Mouse (Mus musculus) cortical plate, adult 2 months (tissue): ENCODE results near the gene Cxcr4. TPM values are rescaled to one million over a fixed set of nuclear protein-coding genes. Genes with fewer than 3 reads are reported as not detected.

Source experiments
- H3K27ac ChIP-seq: fragments of 200-500 bp; 2 replicates; pipeline ENCODE4 v1.5.1; 2012; ENCODE audit warnings: low read length, control low read depth, inconsistent platforms; ENCODE audit not compliant: insufficient read depth
- H3K4me1 ChIP-seq: fragments of 200-500 bp; 2 replicates; pipeline ENCODE4 v1.6.1; 2011; ENCODE audit warnings: low read length; ENCODE audit not compliant: control insufficient read depth, insufficient read depth
- H3K4me3 ChIP-seq: fragments of 200-500 bp; 2 replicates; pipeline ENCODE4 v1.5.1; 2011; ENCODE audit warnings: mild to moderate bottlenecking, low read length, control low read depth; ENCODE audit not compliant: insufficient read depth
- CTCF ChIP-seq: fragments of 200-500 bp; IDR thresholded peaks from 2 replicates; pipeline ENCODE4 v1.5.1; 2011; ENCODE audit warnings: mild to moderate bottlenecking, control low read depth, low read length; ENCODE audit not compliant: insufficient read depth; ENCODE audit errors: extremely low read depth
- POLR2A ChIP-seq: fragments of 200-500 bp; IDR thresholded peaks from 2 replicates; pipeline ENCODE4 v1.6.1; 2011; ENCODE audit warnings: mild to moderate bottlenecking, low read length, control low read depth; ENCODE audit not compliant: insufficient read depth; ENCODE audit errors: extremely low read depth
- polyA plus RNA-seq: library from polyadenylated mRNA; depleted of rRNA; stranded (reverse); fragments of >200 nt; gene quantifications from 2 replicates; pipeline ENCODE4 v1.2.3, GENCODE M21; 2012

The Cxcr4 gene
- polyA plus RNA-seq, 1 experiment: 3.2 TPM

DNA sequence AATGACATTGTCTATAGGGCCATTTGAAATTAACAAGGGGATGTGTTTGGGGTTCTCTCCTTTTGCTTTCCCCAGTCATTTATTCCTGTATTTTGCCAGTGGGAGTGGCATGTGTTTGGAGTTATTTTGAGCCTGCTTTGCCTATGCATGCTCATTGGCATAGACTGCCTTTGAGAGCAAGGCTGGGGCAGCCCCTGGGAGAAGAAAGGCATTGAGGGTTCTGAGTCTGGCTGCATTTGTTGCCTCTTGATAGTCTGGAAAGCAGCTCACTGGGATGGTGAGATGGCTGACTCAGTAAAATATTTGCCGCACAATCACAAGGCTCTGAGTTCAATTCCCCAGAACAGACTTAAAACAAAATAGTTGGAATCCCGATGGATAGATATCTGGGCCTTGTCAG is 8.5 kb upstream of the Cxcr4 start:
- TF ChIP-seq CTCF: no peak
- no peak for TF ChIP-seq POLR2A
- H3K27ac ChIP-seq: no peak overlapping the region
- no peaks in the 10 kb centered on the region for H3K4me1 ChIP-seq
- no peak overlapping the region for H3K4me3 ChIP-seq

GRCm38 (mm10) chr1:128597209-128597782 is 5.2 kb upstream of the Cxcr4 start:
- no peak overlapping the region for H3K27ac ChIP-seq
- H3K4me3 ChIP-seq: no peak overlapping the region
- peaks cover 1% of the 10 kb centered on the region; the same call in 1 of the 2 replicates for H3K4me1 ChIP-seq
- no peak for TF ChIP-seq CTCF
- TF ChIP-seq POLR2A: no peak

- no peak overlapping the region for H3K27ac ChIP-seq
- TF ChIP-seq POLR2A: no peak
- TF ChIP-seq CTCF: no peak
- no peak overlapping the region for H3K4me3 ChIP-seq
- peaks cover 1% of the 10 kb centered on the region; the same call in 1 of the 2 replicates for H3K4me1 ChIP-seq
Observed at GRCm38 (mm10) chr1:128595528-128595927, 3.4 kb upstream of the Cxcr4 start.

DNA sequence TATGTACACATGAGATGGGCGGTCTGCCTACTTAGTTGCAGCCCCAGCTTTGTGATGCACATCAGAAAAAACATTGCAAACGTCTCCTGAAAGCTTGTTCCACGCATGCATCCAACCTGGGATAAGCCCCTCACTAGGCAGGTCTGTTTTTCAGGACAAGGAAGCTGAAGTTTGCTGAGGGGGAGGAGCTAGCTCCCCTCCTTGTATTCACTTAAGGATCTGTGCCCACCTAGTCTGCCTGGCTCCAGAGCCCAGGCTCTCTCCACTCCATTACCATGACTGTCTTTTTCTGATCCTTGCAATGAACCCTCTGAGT is 3.0 kb upstream of the Cxcr4 start:
- no peak overlapping the region for H3K27ac ChIP-seq
- no peak overlapping the region for H3K4me3 ChIP-seq
- H3K4me1 ChIP-seq: peaks cover 1% of the 10 kb centered on the region; the same call in 1 of the 2 replicates
- TF ChIP-seq CTCF (no peak), POLR2A (no peak)

DNA sequence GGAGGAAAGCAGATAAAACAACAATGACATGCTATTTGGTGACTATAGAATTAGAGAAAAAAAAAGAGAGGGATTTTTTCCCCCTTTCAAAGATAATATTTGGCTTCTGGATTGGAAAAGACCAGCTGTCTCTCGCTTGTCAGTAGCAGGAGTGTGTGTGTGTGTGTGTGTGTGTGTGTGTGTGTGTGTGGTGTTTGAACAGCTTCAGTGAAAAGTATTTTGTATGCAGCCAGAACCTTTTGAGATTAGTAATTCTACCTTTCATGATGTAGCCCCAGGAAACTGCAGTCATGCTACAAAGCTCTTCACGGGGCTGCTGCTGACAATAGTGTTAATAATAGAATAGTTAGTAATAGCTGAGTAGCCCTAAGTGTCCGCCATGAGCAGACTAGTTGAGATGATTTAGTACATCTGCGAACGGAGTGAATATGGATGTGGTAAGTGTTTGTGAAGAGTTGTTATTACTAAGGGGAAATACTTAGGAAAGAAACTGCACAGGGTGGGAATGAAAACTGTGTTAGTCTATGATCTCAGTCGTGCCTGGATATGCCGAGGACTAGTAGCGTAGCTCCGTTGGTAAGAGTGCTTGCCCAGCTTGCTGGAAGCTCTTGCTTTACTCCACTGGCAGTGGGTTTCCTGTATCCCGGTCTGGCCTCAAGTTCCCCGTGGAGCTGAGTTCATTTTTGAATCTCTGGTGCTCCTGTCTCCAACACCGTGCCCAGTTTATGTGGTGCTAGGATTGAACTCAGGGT is 2.4 kb upstream of the Cxcr4 start:
- TF ChIP-seq POLR2A (no peak), CTCF (no peak)
- peaks cover 1% of the 10 kb centered on the region; the same call in 1 of the 2 replicates for H3K4me1 ChIP-seq
- H3K27ac ChIP-seq: no peak overlapping the region
- no peak overlapping the region for H3K4me3 ChIP-seq

- TF ChIP-seq POLR2A: no peak
- TF ChIP-seq CTCF: no peak
- Histone ChIP-seq H3K4me3 (peak overlapping the region; percentile 35), H3K27ac (no peak overlapping the region), H3K4me1 (peaks cover 1% of the 10 kb centered on the region; the same call in 1 of the 2 replicates)
Observed at GRCm38 (mm10) chr1:128592961-128593501, 938 bp upstream of the Cxcr4 start.

DNA sequence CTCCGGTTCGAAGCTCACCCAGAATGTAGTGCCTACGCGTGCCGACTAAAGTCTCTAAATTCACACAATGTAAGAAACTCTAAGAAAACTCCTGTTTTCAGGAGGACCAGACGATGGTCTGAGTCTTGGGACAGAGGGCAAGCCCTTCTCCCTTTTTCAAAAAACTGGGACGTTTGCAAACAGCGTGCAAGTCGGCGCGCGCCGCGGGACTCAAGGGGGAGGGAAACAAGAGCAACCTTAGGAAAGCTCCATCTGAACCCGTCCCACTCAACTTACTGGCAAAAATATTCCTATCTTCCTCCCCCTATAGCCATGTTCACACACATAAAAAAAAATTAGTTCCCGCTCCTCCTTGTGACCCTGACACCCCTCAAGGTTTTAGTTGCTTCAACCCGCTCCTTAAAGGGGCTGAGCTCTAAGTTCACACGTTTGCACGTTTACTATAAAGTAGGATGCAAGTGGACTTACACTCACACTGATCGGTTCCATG is 327 bp downstream of the Cxcr4 start:
- Histone ChIP-seq H3K27ac (no peak overlapping the region), H3K4me1 (peaks cover 1% of the 10 kb centered on the region; the same call in 1 of the 2 replicates), H3K4me3 (peak overlapping the region; percentile 44)
- TF ChIP-seq CTCF: no peak

DNA sequence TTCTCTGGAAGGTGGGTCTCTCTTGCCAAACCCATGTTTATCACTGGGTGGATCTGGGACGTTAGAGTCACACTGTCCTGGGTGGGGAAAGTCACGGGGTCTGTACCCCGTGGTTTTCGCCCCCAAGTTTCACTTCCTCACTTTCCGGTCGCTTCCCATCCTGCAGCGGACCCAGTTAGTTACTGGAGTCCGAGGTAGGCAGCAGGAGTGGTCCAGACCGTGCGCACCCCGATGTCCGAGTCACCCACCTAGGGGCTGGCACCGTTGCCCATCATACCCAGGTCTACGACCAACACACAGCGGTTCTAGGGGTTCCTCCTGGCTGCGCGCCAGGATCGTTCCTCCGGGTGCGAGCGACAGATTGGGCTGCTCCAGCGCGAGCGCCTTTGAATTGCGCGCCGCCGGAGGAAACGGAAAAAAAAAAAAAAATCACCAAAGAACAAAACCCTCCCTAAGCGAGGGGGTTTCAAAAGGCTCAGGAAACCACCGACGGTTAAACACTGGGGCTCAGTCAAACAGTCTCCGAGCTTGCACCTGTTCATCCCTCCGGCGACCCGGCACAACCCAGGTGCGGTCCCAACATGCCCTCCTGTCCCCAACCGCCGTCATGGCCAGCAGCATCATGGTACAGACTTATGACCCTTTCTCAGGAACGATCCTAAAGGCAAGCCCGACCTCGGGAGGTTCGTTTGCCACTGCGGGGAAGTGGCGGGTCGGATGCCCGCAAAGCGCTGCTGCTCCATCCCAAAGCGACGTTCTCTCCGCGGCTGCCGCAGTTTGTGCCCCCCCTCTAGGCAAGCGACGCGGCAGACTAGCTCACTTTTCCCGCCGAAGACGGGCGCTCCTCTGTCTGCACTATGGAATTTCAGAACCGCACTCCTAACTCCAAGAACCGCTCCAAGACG is 1.0 kb downstream of the Cxcr4 start:
- H3K4me1 ChIP-seq: peaks cover 1% of the 10 kb centered on the region; the same call in 1 of the 2 replicates
- H3K27ac ChIP-seq: no peak overlapping the region
- TF ChIP-seq CTCF (no peak), POLR2A (no peak)
- peak overlapping the region; percentile 44 for H3K4me3 ChIP-seq

- peak overlapping the region; percentile 44; the same call in 1 of the 2 replicates for H3K4me3 ChIP-seq
- no peak overlapping the region for H3K27ac ChIP-seq
- H3K4me1 ChIP-seq: peaks cover 1% of the 10 kb centered on the region; the same call in 1 of the 2 replicates
- no peak for TF ChIP-seq CTCF
- no peak for TF ChIP-seq POLR2A
Observed at GRCm38 (mm10) chr1:128590011-128590410, 2.1 kb downstream of the Cxcr4 start.
